Mouse (Mus musculus) intestine, embryonic 16.5 days (tissue): Measurements from ENCODE around the gene H2afz. TPM values are rescaled to one million over a fixed set of nuclear protein-coding genes. Genes with fewer than 3 reads are reported as not detected.
A peak's percentile ranks its signal among the peaks of the same experiment; 100 is the strongest.
"Not testable (repeated sequence)": the region's sequence is repeated elsewhere in the genome, so short reads cannot be mapped to it uniquely, and the experiment has no call there.

ENCODE experiments used
- ATAC-seq: fragments of 200-750 bp; cut with Nextera tagmentation; 2 replicates; pipeline ENCODE4 v1.8.0; 2017; ENCODE audit warnings: moderate TSS enrichment, moderate library complexity
- H3K27ac ChIP-seq: fragments of 300-500 bp; sonication (generic); 2 replicates; pipeline ENCODE4 v1.5.1; 2014; ENCODE audit warnings: mild to moderate bottlenecking, low read length
- H3K27me3 ChIP-seq: fragments of 300-500 bp; sonication (generic); replicated peaks from 2 replicates; pipeline ENCODE4 v1.6.1; 2014; ENCODE audit warnings: low read length, control low read depth, mixed read lengths; ENCODE audit not compliant: control insufficient read depth, insufficient read depth
- H3K36me3 ChIP-seq: fragments of 300-500 bp; sonication (generic); 2 replicates; pipeline ENCODE4 v1.6.1; 2014; ENCODE audit warnings: low read length, control low read depth; ENCODE audit not compliant: control insufficient read depth, insufficient read depth
- H3K4me1 ChIP-seq: fragments of 300-500 bp; sonication (generic); 2 replicates; pipeline ENCODE4 v1.6.1; 2014; ENCODE audit warnings: low read length, control low read depth, mixed read lengths; ENCODE audit not compliant: control insufficient read depth, insufficient read depth
- H3K4me2 ChIP-seq: fragments of 300-500 bp; sonication (generic); 2 replicates; pipeline ENCODE4 v1.6.1; 2014; ENCODE audit warnings: low read depth, low read length, control low read depth
- H3K4me3 ChIP-seq: fragments of 300-500 bp; sonication (generic); 2 replicates; pipeline ENCODE4 v1.5.1; 2014; ENCODE audit warnings: mild to moderate bottlenecking, low read length
- H3K9ac ChIP-seq: fragments of 300-500 bp; sonication (generic); 2 replicates; pipeline ENCODE4 v1.6.1; 2014; ENCODE audit warnings: low read depth, low read length
- H3K9me3 ChIP-seq: fragments of 300-500 bp; sonication (generic); 2 replicates; pipeline ENCODE4 v1.6.1; 2016; ENCODE audit warnings: low read length, control low read depth; ENCODE audit not compliant: control insufficient read depth
- WGBS: fragments of 180-500 bp; shearing (Covaris S2); extraction: QIAGEN DNeasy Blood & Tissue Kit; methylation state at CpG from one replicate; pipeline ENCODE4 v1.1.7; 2014; 5-methylcytosine and 5-hydroxymethylcytosine counted together
- polyA plus RNA-seq: library from polyadenylated mRNA; unstranded; fragments of >200 nt; fragmentation: Nextera tagmentation; extraction: Ambion mirVana; gene quantifications from 2 replicates; pipeline ENCODE4 v1.2.1, GENCODE M21; 2015

H2afz gene
- polyA plus RNA-seq, 1 experiment from 2014 or later = 1,412 TPM

GRCm38 (mm10) chr3:137838160-137838559, 26.1 kb upstream of the H2afz start:
- Histone ChIP-seq H3K4me2 (no peak overlapping the region), H3K27me3 (no peaks in the 10 kb centered on the region), H3K9me3 (no peaks in the 10 kb centered on the region), H3K4me1 (no peaks in the 10 kb centered on the region), H3K9ac (no peak overlapping the region), H3K27ac (no peak overlapping the region), H3K36me3 (no peaks in the 10 kb centered on the region), H3K4me3 (no peak overlapping the region)
- ATAC-seq = peak; percentile 93

- no peak for ATAC-seq
- Histone ChIP-seq H3K9me3 (no peaks in the 10 kb centered on the region), H3K27ac (no peak overlapping the region), H3K4me1 (no peaks in the 10 kb centered on the region), H3K27me3 (no peaks in the 10 kb centered on the region), H3K4me2 (no peak overlapping the region), H3K9ac (no peak overlapping the region), H3K4me3 (no peak overlapping the region), H3K36me3 (no peaks in the 10 kb centered on the region)
- WGBS = 91% methylated on average over 1 of the region's 1 CpGs
Observed at GRCm38 (mm10) chr3:137842944-137843343, 21.3 kb upstream of the H2afz start.

GRCm38 (mm10) chr3:137844263-137844662, 20.0 kb upstream of the H2afz start:
- H3K4me3 ChIP-seq = no peak overlapping the region
- H3K4me1 ChIP-seq = no peaks in the 10 kb centered on the region
- 87% methylated on average over 3 of the region's 3 CpGs for WGBS
- H3K27me3 ChIP-seq = no peaks in the 10 kb centered on the region
- H3K27ac ChIP-seq = no peak overlapping the region
- no peak overlapping the region for H3K9ac ChIP-seq
- no peak overlapping the region for H3K4me2 ChIP-seq
- no peaks in the 10 kb centered on the region for H3K9me3 ChIP-seq
- no peak for ATAC-seq
- H3K36me3 ChIP-seq = no peaks in the 10 kb centered on the region

- H3K4me1 ChIP-seq = no peaks in the 10 kb centered on the region
- no peaks in the 10 kb centered on the region for H3K36me3 ChIP-seq
- 73% methylated on average over 5 of the region's 5 CpGs for WGBS
- no peak overlapping the region for H3K4me3 ChIP-seq
- ATAC-seq = no peak
- H3K9ac ChIP-seq = no peak overlapping the region
- no peaks in the 10 kb centered on the region for H3K9me3 ChIP-seq
- H3K4me2 ChIP-seq = no peak overlapping the region
- no peaks in the 10 kb centered on the region for H3K27me3 ChIP-seq
- H3K27ac ChIP-seq = no peak overlapping the region
Observed at GRCm38 (mm10) chr3:137846552-137846951, 17.7 kb upstream of the H2afz start.

GRCm38 (mm10) chr3:137848354-137848753, 15.9 kb upstream of the H2afz start:
- Histone ChIP-seq H3K4me1 (no peaks in the 10 kb centered on the region), H3K4me2 (no peak overlapping the region), H3K27ac (no peak overlapping the region), H3K36me3 (no peaks in the 10 kb centered on the region), H3K4me3 (no peak overlapping the region), H3K9me3 (no peaks in the 10 kb centered on the region), H3K9ac (no peak overlapping the region), H3K27me3 (no peaks in the 10 kb centered on the region)
- WGBS = 87% methylated on average over 9 of the region's 9 CpGs
- ATAC-seq = no peak

GRCm38 (mm10) chr3:137849697-137850096, 14.6 kb upstream of the H2afz start:
- Histone ChIP-seq H3K36me3 (no peaks in the 10 kb centered on the region), H3K9ac (no peak overlapping the region), H3K27ac (no peak overlapping the region), H3K4me3 (no peak overlapping the region), H3K4me2 (no peak overlapping the region), H3K27me3 (no peaks in the 10 kb centered on the region), H3K4me1 (no peaks in the 10 kb centered on the region), H3K9me3 (no peaks in the 10 kb centered on the region)
- ATAC-seq = peak; percentile 46
- WGBS = 79% methylated on average over 5 of the region's 5 CpGs

- Histone ChIP-seq H3K4me3 (no peak overlapping the region), H3K27ac (no peak overlapping the region), H3K9ac (no peak overlapping the region), H3K27me3 (no peaks in the 10 kb centered on the region), H3K4me1 (no peaks in the 10 kb centered on the region), H3K9me3 (no peaks in the 10 kb centered on the region), H3K36me3 (no peaks in the 10 kb centered on the region), H3K4me2 (no peak overlapping the region)
- 89% methylated on average over 2 of the region's 2 CpGs for WGBS
- ATAC-seq = no peak
Observed at GRCm38 (mm10) chr3:137851196-137851595, 13.1 kb upstream of the H2afz start.

GRCm38 (mm10) chr3:137853011-137853410, 11.3 kb upstream of the H2afz start:
- WGBS = 86% methylated on average over 1 of the region's 1 CpGs
- H3K4me2 ChIP-seq, H3K4me1 ChIP-seq, H3K27ac ChIP-seq, H3K27me3 ChIP-seq, H3K9ac ChIP-seq, H3K36me3 ChIP-seq, H3K4me3 ChIP-seq, ATAC-seq, H3K9me3 ChIP-seq: not testable (repeated sequence)

GRCm38 (mm10) chr3:137855328-137855727, 9.0 kb upstream of the H2afz start:
- H3K9me3 ChIP-seq = no peaks in the 10 kb centered on the region
- H3K4me2 ChIP-seq = no peak overlapping the region
- WGBS = 63% methylated on average over 3 of the region's 3 CpGs
- H3K9ac ChIP-seq = no peak overlapping the region
- ATAC-seq = no peak
- peaks cover under 1% of the 10 kb centered on the region; the same call in 1 of the 2 replicates for H3K4me1 ChIP-seq
- no peaks in the 10 kb centered on the region for H3K36me3 ChIP-seq
- no peak overlapping the region for H3K4me3 ChIP-seq
- H3K27me3 ChIP-seq = no peaks in the 10 kb centered on the region
- no peak overlapping the region for H3K27ac ChIP-seq

GRCm38 (mm10) chr3:137856061-137856460, 8.2 kb upstream of the H2afz start:
- no peak for ATAC-seq
- 61% methylated on average over 7 of the region's 7 CpGs for WGBS
- Histone ChIP-seq H3K4me2 (no peak overlapping the region), H3K9ac (no peak overlapping the region), H3K36me3 (no peaks in the 10 kb centered on the region), H3K27ac (no peak overlapping the region), H3K27me3 (no peaks in the 10 kb centered on the region), H3K9me3 (no peaks in the 10 kb centered on the region), H3K4me1 (peaks cover 2% of the 10 kb centered on the region; the same call in 1 of the 2 replicates), H3K4me3 (no peak overlapping the region)
